Mouse (Mus musculus) spleen, adult 2 months (tissue): ENCODE results near the gene Cdc73. TPM values are rescaled to one million over a fixed set of nuclear protein-coding genes. Genes with fewer than 3 reads are reported as not detected.

Experiments
- DNase-seq, 2 experiments: peaks; one replicate each; pipeline versions ENCODE4 v3.0.0 to v3.0.0-alpha.2; 2012 to 2021; ENCODE audit warnings: low spot score in 2 of 2, low read depth in 1 of 2
- H3K27ac ChIP-seq: fragments of 200-500 bp; 2 replicates; pipeline ENCODE4 v1.5.1; 2012; ENCODE audit warnings: low read length, inconsistent platforms; ENCODE audit not compliant: insufficient read depth
- H3K27me3 ChIP-seq: fragments of 200-500 bp; 2 replicates; pipeline ENCODE4 v1.6.1; 2012; ENCODE audit warnings: mild to moderate bottlenecking, moderate library complexity, low read length, inconsistent platforms; ENCODE audit not compliant: control insufficient read depth, insufficient read depth
- H3K36me3 ChIP-seq: fragments of 200-500 bp; 2 replicates; pipeline ENCODE4 v1.6.1; 2012; ENCODE audit warnings: mild to moderate bottlenecking, low read length, inconsistent platforms; ENCODE audit not compliant: control insufficient read depth, insufficient read depth
- H3K4me1 ChIP-seq: fragments of 200-500 bp; 2 replicates; pipeline ENCODE4 v1.6.1; 2011; ENCODE audit warnings: inconsistent platforms; ENCODE audit not compliant: control insufficient read depth, insufficient read depth, insufficient read length
- H3K4me3 ChIP-seq: fragments of 200-500 bp; 2 replicates; pipeline ENCODE4 v1.5.1; 2011; ENCODE audit warnings: mild to moderate bottlenecking, inconsistent platforms; ENCODE audit not compliant: insufficient read depth, insufficient read length; ENCODE audit errors: extremely low read depth
- CTCF ChIP-seq: fragments of 200-500 bp; IDR thresholded peaks from 2 replicates; pipeline ENCODE4 v1.5.1; 2011; ENCODE audit warnings: mild to moderate bottlenecking, inconsistent platforms; ENCODE audit not compliant: insufficient read depth, insufficient read length, insufficient replicate concordance; ENCODE audit errors: extremely low read depth
- POLR2A ChIP-seq: fragments of 200-500 bp; IDR thresholded peaks from 2 replicates; pipeline ENCODE4 v1.6.1; 2011; ENCODE audit warnings: low read depth, low read length, inconsistent platforms
- WGBS: fragments of 180-500 bp; shearing (Covaris S2); methylation state at CpG from one replicate; pipeline ENCODE4 v1.1.7; 2018; 5-methylcytosine and 5-hydroxymethylcytosine counted together
- polyA plus RNA-seq: library from polyadenylated mRNA; depleted of rRNA; stranded (reverse); fragments of >200 nt; gene quantifications from 2 replicates; pipeline ENCODE4 v1.2.3, GENCODE M21; 2012

The Cdc73 gene
- polyA plus RNA-seq, 1 experiment = 0.95 TPM

DNA sequence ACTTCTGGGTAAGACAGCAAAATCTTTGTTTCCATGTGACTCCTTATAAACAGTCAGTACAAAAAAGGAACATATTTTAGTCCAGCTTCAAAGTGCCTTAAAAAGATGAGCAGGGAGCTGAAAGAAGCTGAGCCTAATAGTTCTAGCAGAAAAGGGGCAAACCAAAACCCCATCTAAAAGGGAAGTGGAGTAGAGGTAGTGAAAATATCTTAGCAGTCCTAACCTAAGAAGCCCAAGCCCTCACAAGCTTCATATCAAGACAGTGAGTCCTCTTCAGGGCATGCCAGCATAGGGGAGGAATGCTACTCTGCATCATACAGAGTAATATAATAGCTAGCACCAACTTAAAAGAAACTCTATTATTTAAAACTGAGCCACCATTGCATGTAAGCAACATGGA lies 80.8 kb downstream of the Cdc73 start:
- no peaks in the 10 kb centered on the region for H3K4me1 ChIP-seq
- no peak overlapping the region for H3K4me3 ChIP-seq
- no peaks in the 10 kb centered on the region for H3K27me3 ChIP-seq
- peaks cover 9% of the 10 kb centered on the region; the same call in 1 of the 2 replicates for H3K36me3 ChIP-seq
- TF ChIP-seq POLR2A = no peak
- TF ChIP-seq CTCF = no peak
- no peak overlapping the region for H3K27ac ChIP-seq
- DNase-seq = no peak

DNA sequence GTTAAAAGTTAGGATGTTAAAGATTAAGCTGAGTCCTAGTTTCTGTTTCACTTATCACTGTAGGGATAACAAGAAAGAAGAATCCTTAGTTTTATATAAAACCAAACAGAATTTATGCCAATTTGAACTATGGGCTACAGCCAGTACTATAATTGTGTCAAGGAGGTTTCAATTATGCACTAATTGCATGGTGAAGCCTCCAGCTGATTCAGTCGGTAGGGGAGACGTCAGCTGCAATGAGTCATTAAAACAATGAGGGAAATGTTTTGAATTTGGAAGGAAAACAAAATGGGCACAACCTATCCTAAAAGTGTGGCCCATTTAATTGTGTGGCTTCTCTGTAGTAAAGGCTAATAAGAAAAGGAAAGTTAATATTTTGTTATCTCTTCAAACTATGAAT lies 82.9 kb downstream of the Cdc73 start:
- 87% methylated on average over 2 of the region's 2 CpGs for WGBS
- no peak for DNase-seq
- H3K4me1 ChIP-seq = no peaks in the 10 kb centered on the region
- no peak for TF ChIP-seq POLR2A
- no peak for TF ChIP-seq CTCF
- no peaks in the 10 kb centered on the region for H3K27me3 ChIP-seq
- H3K27ac ChIP-seq = no peak overlapping the region
- peaks cover 3% of the 10 kb centered on the region; the same call in 1 of the 2 replicates for H3K36me3 ChIP-seq
- no peak overlapping the region for H3K4me3 ChIP-seq

- Histone ChIP-seq H3K27me3 (no peaks in the 10 kb centered on the region), H3K27ac (no peak overlapping the region), H3K4me3 (no peak overlapping the region), H3K36me3 (peaks cover 9% of the 10 kb centered on the region; the same call in 1 of the 2 replicates), H3K4me1 (no peaks in the 10 kb centered on the region)
- WGBS = 93% methylated on average over 2 of the region's 2 CpGs
- TF ChIP-seq CTCF (no peak), POLR2A (no peak)
- DNase-seq = no peak
Observed at GRCm38 (mm10) chr1:143612901-143613300, 89.8 kb downstream of the Cdc73 start.

- no peak overlapping the region for H3K4me3 ChIP-seq
- no peak overlapping the region for H3K27ac ChIP-seq
- H3K4me1 ChIP-seq = no peaks in the 10 kb centered on the region
- H3K27me3 ChIP-seq = no peaks in the 10 kb centered on the region
- no peak for DNase-seq
- 90% methylated on average over 2 of the region's 2 CpGs for WGBS
- H3K36me3 ChIP-seq = peaks cover 4% of the 10 kb centered on the region; the same call in 1 of the 2 replicates
- TF ChIP-seq POLR2A (no peak), CTCF (no peak)
Observed at GRCm38 (mm10) chr1:143608911-143609310, 93.8 kb downstream of the Cdc73 start.

DNA sequence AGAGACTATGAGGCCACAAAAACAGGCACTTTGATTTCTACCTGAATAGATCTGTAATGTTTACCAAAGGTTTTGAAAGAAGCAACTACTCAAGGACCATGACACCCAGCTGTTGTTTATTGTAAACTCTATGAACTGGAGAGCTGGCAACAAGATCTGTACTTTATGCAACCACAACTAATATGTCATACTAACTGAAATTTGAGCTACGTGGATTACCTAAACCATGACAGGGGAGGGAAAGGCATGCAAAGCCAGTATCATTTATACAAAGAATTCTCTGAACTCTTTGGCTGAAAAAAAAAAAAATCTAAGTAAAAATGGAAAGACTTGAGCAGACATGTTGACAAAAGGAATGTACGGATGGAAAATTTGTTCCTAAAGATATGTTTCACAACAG lies 105.8 kb downstream of the Cdc73 start:
- 92% methylated on average over 2 of the region's 2 CpGs for WGBS
- no peak for TF ChIP-seq POLR2A
- no peak for TF ChIP-seq CTCF
- Histone ChIP-seq H3K4me1 (no peaks in the 10 kb centered on the region), H3K27ac (no peak overlapping the region), H3K36me3 (no peaks in the 10 kb centered on the region), H3K27me3 (no peaks in the 10 kb centered on the region), H3K4me3 (no peak overlapping the region)
- DNase-seq = no peak

GRCm38 (mm10) chr1:143576824-143577543 lies 125.7 kb downstream of the Cdc73 start:
- no peak overlapping the region for H3K27ac ChIP-seq
- H3K27me3 ChIP-seq = no peaks in the 10 kb centered on the region
- no peaks in the 10 kb centered on the region for H3K36me3 ChIP-seq
- TF ChIP-seq POLR2A (no peak), CTCF (no peak)
- H3K4me3 ChIP-seq = no peak overlapping the region
- no peaks in the 10 kb centered on the region for H3K4me1 ChIP-seq
- WGBS = 88% methylated on average over 10 of the region's 10 CpGs
- no peak for DNase-seq

- TF ChIP-seq CTCF (no peak), POLR2A (no peak)
- H3K4me3 ChIP-seq = no peak overlapping the region
- WGBS = 98% methylated on average over 1 of the region's 1 CpGs
- no peak for DNase-seq
- no peaks in the 10 kb centered on the region for H3K27me3 ChIP-seq
- H3K27ac ChIP-seq = no peak overlapping the region
- H3K36me3 ChIP-seq = no peaks in the 10 kb centered on the region
- H3K4me1 ChIP-seq = no peaks in the 10 kb centered on the region
Observed at GRCm38 (mm10) chr1:143558235-143558634, 144.5 kb downstream of the Cdc73 start.
